Mouse (Mus musculus) embryonic fibroblast, embryonic 13.5 days (primary cell): ENCODE results near the gene Ddx52.

Experiments used
- CTCF ChIP-seq: IDR thresholded peaks from 2 replicates; pipeline ENCODE4 v1.5.1; 2011; ENCODE audit warnings: mild to moderate bottlenecking, control low read depth, low read length, moderate library complexity, borderline replicate concordance; ENCODE audit not compliant: insufficient read depth
- POLR2A ChIP-seq: IDR thresholded peaks from 2 replicates; pipeline ENCODE4 v1.6.1; 2011; ENCODE audit warnings: low read depth, mild to moderate bottlenecking, control low read depth, low read length, moderate library complexity

DNA sequence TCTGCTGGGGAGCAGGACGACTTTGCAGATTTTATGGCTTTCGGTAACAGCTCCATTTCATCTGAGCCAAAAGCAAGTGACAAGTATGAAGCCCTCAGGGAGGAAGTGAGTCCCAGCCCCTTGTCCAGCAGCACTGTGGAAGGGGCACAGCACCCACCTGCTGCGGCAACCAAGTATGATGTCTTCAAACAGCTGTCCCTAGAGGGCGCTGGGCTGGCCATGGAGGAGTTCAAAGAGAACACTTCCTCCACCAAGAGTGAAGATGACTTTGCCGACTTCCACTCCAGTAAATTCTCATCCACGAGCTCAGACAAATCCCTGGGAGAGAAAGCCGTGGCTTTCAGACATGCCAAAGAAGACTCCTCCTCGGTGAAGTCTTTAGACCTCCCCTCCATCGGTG lies 67.1 kb downstream of the Ddx52 start:
- no peak for TF ChIP-seq CTCF
- TF ChIP-seq POLR2A = no peak
